Mouse (Mus musculus) bone marrow, adult 2 months (tissue): ENCODE measurements at regions not wholly inside any gene's neighbourhood (a gene's known extent, or its start where the extent isn't known, plus 50 kb on each side); places are given as distances from the start of the nearest gene placed in this dataset.

Experiments
- CTCF ChIP-seq: fragments of 200-500 bp; IDR thresholded peaks from 2 replicates; pipeline ENCODE4 v1.5.1; 2011; ENCODE audit warnings: low read length, control low read depth; ENCODE audit not compliant: control insufficient read depth, insufficient read depth
- POLR2A ChIP-seq: fragments of 200-500 bp; IDR thresholded peaks from 2 replicates; pipeline ENCODE4 v1.6.1; 2011; ENCODE audit warnings: low read depth, mild to moderate bottlenecking, control low read depth, low read length, borderline replicate concordance; ENCODE audit not compliant: control insufficient read depth

DNA sequence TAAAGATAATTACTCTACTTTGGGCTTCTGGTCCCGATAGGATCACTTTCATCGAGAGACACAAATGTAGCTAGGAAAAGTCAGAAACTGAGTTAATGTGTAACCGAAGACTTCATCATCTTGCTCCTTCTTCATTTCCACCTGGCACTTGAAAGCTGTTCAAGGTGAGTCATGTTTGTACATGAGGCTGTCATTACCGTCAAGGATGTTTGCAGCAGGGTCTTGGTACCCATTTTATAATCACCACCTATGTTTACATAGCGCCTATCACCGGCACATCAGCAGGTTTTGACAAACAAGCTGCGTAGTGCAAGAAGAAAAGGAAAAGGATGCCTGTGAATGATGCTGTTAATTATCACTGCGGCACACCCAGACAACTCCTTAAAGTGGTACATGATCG, 377.0 kb upstream of the Zfp703 start:
- TF ChIP-seq CTCF: no peak
- no peak for TF ChIP-seq POLR2A
